Mouse (Mus musculus) stomach, embryonic 14.5 days (tissue): ENCODE measurements around the gene Lcn5. TPM values are rescaled to one million over a fixed set of nuclear protein-coding genes. Genes with fewer than 3 reads are reported as not detected.

Experiments
- ATAC-seq: fragments of 200-750 bp; cut with Nextera tagmentation; 2 replicates; pipeline ENCODE4 v1.8.0; 2017; ENCODE audit warnings: low read depth, moderate TSS enrichment; ENCODE audit not compliant: insufficient number of reproducible peaks, insufficient read depth, low FRiP score
- H3K27ac ChIP-seq: fragments of 300-500 bp; sonication (generic); 2 replicates; pipeline ENCODE4 v1.5.1; 2014; ENCODE audit warnings: mild to moderate bottlenecking, low read length, moderate library complexity, mixed read lengths
- H3K27me3 ChIP-seq: fragments of 300-500 bp; sonication (generic); 2 replicates; pipeline ENCODE4 v1.6.1; 2014; ENCODE audit warnings: low read length, control low read depth, mixed read lengths; ENCODE audit not compliant: control insufficient read depth, insufficient read depth
- H3K36me3 ChIP-seq: fragments of 300-500 bp; sonication (generic); 2 replicates; pipeline ENCODE4 v1.6.1; 2014; ENCODE audit warnings: mild to moderate bottlenecking, control low read depth, low read length, moderate library complexity, mixed read lengths; ENCODE audit not compliant: control insufficient read depth, insufficient read depth
- H3K4me1 ChIP-seq: fragments of 300-500 bp; sonication (generic); 2 replicates; pipeline ENCODE4 v1.6.1; 2014; ENCODE audit warnings: low read length, control low read depth, mixed read lengths; ENCODE audit not compliant: control insufficient read depth, insufficient read depth
- H3K4me2 ChIP-seq: fragments of 300-500 bp; sonication (generic); replicated peaks from 2 replicates; pipeline ENCODE4 v1.6.1; 2014; ENCODE audit warnings: low read depth, low read length, control low read depth
- H3K4me3 ChIP-seq: fragments of 300-500 bp; sonication (generic); 2 replicates; pipeline ENCODE4 v1.5.1; 2014; ENCODE audit warnings: low read depth, low read length, control low read depth
- H3K9ac ChIP-seq: fragments of 300-500 bp; sonication (generic); replicated peaks from 2 replicates; pipeline ENCODE4 v1.6.1; 2014; ENCODE audit warnings: low read depth, mild to moderate bottlenecking, control low read depth, low read length, moderate library complexity, mixed read lengths
- H3K9me3 ChIP-seq: fragments of 300-500 bp; sonication (generic); 2 replicates; pipeline ENCODE4 v1.6.1; 2016; ENCODE audit warnings: low read depth, low read length, control low read depth; ENCODE audit not compliant: control insufficient read depth
- WGBS: fragments of 180-500 bp; shearing (Covaris S2); extraction: QIAGEN DNeasy Blood & Tissue Kit; methylation state at CpG from one replicate; pipeline ENCODE4 v1.1.7; 2014; 5-methylcytosine and 5-hydroxymethylcytosine counted together
- polyA plus RNA-seq: library from polyadenylated mRNA; unstranded; fragments of >200 nt; fragmentation: Nextera tagmentation; extraction: Ambion mirVana; gene quantifications from 2 replicates; pipeline ENCODE4 v1.2.1, GENCODE M21; 2014

Lcn5 gene
- polyA plus RNA-seq, 1 experiment from 2014 or later, result not detected

DNA sequence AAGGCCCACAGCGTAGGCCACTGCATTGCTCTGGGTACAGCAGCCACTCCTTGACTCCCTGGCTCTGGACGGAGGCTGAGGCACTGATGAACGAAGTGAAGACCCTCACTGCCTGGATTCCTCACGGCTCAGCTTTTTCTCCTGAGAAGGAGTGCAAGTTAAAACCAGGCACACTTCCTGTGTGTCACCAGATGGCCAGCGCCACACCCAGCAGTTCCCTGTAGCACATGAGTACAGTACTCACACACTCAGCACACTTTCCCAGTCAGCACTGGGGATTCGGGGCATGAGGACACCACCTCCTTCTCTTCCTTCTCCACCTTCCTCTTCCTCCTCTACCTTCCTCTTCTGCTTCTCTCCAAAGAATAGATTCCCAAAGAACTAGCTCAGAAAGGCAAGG lies 29.9 kb upstream of the Lcn5 start, which contains the start of gene Fcna:
Gene Fcna, minus strand, starts transcription at position 220 of the 400 bp plus-strand sequence.
- H3K4me2 ChIP-seq, result no peak within 1 kb of the TSS
- no peaks in the 10 kb centered on the region for H3K9me3 ChIP-seq
- no peak within 1 kb of the TSS for H3K27ac ChIP-seq
- 83% methylated on average over 6 of the region's 6 CpGs for WGBS
- H3K9ac ChIP-seq, result no peak within 1 kb of the TSS
- no peaks in the 10 kb centered on the region for H3K4me1 ChIP-seq
- H3K27me3 ChIP-seq, result no peaks in the 10 kb centered on the region
- no peak for ATAC-seq
- H3K4me3 ChIP-seq, result no peak within 1 kb of the TSS
- H3K36me3 ChIP-seq, result no peaks in the 10 kb centered on the region

DNA sequence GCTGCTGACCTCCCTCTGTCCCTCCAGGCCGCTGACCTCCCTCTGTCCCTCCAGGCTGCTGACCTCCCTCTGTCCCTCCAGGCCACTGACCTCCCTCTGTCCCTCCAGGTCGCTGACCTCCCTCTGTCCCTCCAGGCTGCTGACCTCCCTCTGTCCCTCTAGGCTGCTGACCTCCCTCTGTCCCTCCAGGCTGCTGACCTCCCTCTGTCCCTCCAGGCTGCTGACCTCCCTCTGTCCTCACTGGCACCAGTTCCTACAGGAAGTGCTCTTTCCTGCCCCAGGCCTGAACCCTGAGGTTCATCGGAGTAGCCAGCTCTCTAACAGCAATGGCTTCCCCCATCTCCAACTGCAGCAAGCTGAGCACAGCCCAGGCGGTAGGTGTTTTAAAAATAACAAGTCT lies 29.0 kb upstream of the Lcn5 start:
- Histone ChIP-seq H3K4me3 (no peak overlapping the region), H3K9me3 (no peaks in the 10 kb centered on the region), H3K36me3 (no peaks in the 10 kb centered on the region), H3K27me3 (no peaks in the 10 kb centered on the region), H3K4me1 (no peaks in the 10 kb centered on the region), H3K27ac (no peak overlapping the region), H3K9ac (no peak overlapping the region), H3K4me2 (no peak overlapping the region)
- ATAC-seq, result no peak
- 47% methylated on average over 4 of the region's 4 CpGs for WGBS

DNA sequence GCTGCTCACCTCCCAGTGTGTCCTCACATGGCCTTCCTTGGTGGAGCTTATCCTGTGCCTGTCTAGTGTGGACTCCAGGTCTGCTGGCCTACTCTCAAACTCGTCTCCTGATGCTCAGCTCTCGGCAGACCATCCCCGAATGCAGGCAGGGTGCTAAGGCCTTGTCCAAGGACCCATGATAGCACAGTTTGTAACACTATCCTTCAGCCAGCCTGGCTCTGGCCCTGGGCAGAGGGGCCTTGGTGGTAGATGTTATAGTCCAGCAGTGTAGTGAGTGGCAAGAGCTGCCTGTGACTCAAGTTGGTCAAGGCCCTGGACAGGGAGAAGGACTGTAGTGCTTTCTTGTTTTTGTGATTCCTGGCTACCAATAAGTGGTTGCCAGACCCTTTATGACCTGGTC lies 24.1 kb upstream of the Lcn5 start:
- no peak for ATAC-seq

DNA sequence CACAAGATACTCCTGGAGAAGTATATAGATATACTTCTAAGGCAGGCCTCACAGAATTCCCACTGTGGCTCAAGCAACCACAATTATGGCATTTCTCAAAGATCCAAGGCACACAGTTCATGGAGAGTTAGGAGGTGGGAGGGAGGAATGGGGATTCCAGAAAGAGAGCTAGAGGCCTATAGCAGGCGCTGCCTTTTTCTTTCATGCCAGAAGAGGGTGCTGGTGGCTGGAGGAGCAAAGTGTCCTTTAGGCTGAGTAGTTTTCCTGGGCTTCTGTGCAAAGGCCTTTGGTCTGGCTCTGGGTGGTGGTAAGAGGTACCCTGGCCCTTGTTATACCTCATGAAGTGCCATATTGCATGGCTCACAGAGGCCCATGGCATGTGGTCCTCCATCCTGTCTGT lies 23.7 kb upstream of the Lcn5 start:
- Histone ChIP-seq H3K27me3 (no peaks in the 10 kb centered on the region), H3K27ac (no peak overlapping the region), H3K36me3 (no peaks in the 10 kb centered on the region), H3K4me2 (no peak overlapping the region), H3K4me1 (no peaks in the 10 kb centered on the region), H3K9me3 (no peaks in the 10 kb centered on the region), H3K9ac (no peak overlapping the region), H3K4me3 (no peak overlapping the region)
- no peak for ATAC-seq
- WGBS, result 43% methylated on average over 1 of the region's 1 CpGs

More for the DNA sequence above, 24.1 kb upstream of the Lcn5 start:
- H3K27ac ChIP-seq, result no peak overlapping the region
- H3K4me3 ChIP-seq, result no peak overlapping the region
- H3K27me3 ChIP-seq, result no peaks in the 10 kb centered on the region
- no peaks in the 10 kb centered on the region for H3K4me1 ChIP-seq
- WGBS, result 79% methylated on average over 3 of the region's 3 CpGs
- H3K36me3 ChIP-seq, result no peaks in the 10 kb centered on the region
- H3K4me2 ChIP-seq, result no peak overlapping the region
- H3K9me3 ChIP-seq, result no peaks in the 10 kb centered on the region
- no peak overlapping the region for H3K9ac ChIP-seq

DNA sequence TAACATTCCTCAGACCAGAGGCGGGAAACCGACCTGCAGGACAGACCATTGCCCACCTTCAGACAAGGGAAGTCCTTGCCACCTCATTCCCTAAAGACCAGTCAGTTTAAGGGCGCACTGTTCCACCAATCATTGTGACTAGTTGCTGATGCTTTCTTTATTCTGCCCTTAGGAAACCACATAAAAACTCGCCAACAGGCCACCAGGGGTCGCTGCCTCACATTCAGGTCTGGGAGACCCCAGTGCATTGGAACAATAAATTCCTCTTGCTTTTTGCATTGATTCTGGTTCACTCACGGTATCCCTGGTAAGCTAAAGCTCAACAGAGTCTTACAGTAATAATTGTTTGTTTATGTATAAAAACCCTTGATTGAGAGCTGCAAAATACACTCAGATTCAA lies 17.9 kb upstream of the Lcn5 start:
- no peaks in the 10 kb centered on the region for H3K9me3 ChIP-seq
- no peak for ATAC-seq
- 17% methylated on average over 6 of the region's 6 CpGs for WGBS
- H3K27me3 ChIP-seq, result no peaks in the 10 kb centered on the region
- no peaks in the 10 kb centered on the region for H3K36me3 ChIP-seq
- H3K27ac ChIP-seq, result no peak overlapping the region
- H3K4me3 ChIP-seq, result no peak overlapping the region
- H3K4me1 ChIP-seq, result no peaks in the 10 kb centered on the region
- H3K4me2 ChIP-seq, result no peak overlapping the region
- no peak overlapping the region for H3K9ac ChIP-seq

DNA sequence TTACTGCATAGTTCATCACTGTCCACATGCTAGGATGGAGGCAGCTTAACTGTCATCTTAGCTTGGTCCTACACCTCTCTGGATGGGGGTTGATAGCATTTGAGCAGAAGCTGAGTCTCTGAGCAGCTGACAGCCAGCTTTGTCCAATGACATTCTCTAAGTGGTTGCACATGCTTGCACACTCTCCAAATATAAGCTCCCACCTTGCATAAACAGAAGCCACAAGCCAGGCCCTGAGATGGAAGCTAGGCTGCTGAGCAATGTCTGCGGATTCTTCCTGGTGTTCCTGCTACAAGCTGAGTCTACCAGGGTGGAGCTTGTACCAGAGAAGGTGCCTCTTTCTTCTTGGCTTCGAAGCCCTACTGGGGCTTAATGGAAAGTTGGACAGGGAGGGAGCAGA lies 4.8 kb upstream of the Lcn5 start, which contains the start of gene Lcn8:
Gene Lcn8, plus strand, starts transcription at position 219 of the 400 bp plus-strand sequence.
- H3K9ac ChIP-seq, result no peak within 1 kb of the TSS

DNA sequence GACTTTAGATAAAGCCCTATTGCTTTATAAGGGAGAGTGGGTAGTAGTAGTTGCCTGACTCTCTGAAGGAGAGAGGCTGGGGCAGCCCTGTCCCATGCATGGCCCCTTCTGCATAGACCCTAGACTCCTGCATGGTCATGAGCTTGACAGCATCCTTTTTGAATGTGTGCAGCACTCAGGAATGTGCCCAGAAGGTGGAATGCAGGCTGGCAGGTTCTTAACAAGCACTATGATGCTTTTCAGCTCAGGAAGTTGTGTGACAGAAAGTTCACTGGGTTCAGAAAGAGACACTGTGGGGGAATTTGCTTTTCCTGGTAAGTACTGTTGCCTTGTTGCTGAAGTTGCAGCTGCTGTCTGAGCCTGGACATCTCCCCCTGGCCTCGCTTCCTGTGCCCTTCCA lies 3.2 kb upstream of the Lcn5 start:
- ATAC-seq, result no peak
- no peak overlapping the region for H3K4me2 ChIP-seq
- H3K27ac ChIP-seq, result no peak overlapping the region
- H3K9me3 ChIP-seq, result no peaks in the 10 kb centered on the region
- no peaks in the 10 kb centered on the region for H3K4me1 ChIP-seq
- 67% methylated on average over 1 of the region's 1 CpGs for WGBS
- H3K4me3 ChIP-seq, result no peak overlapping the region
- no peaks in the 10 kb centered on the region for H3K27me3 ChIP-seq
- no peaks in the 10 kb centered on the region for H3K36me3 ChIP-seq
- H3K9ac ChIP-seq, result no peak overlapping the region

More for the DNA sequence above, 4.8 kb upstream of the Lcn5 start, which contains the start of gene Lcn8:
- H3K9me3 ChIP-seq, result no peaks in the 10 kb centered on the region
- ATAC-seq, result no peak
- H3K4me2 ChIP-seq, result no peak within 1 kb of the TSS
- no peaks in the 10 kb centered on the region for H3K27me3 ChIP-seq
- no peak within 1 kb of the TSS for H3K4me3 ChIP-seq
- no peaks in the 10 kb centered on the region for H3K36me3 ChIP-seq
- no peaks in the 10 kb centered on the region for H3K4me1 ChIP-seq
- no peak within 1 kb of the TSS for H3K27ac ChIP-seq
- WGBS, result 60% methylated on average over 2 of the region's 2 CpGs

DNA sequence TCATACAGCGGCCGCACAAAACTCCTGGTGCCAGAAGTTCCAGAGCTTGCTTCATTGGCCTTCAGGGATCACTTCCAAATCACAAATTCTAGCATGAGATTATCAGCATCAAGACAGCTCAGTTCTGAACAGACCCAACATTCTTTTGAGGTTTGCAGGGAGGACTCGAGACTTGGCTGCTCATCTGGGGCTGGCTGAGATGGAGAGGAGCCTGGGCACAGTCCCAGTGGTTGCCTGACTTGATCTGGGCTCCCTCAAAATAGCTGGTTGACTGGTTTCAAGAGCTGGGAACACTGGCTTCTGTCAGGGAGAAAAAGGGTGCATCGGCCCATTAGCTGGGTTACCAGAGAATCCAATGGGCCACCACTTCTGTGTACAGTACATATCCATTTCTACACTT lies 1.1 kb upstream of the Lcn5 start:
- no peak overlapping the region for H3K27ac ChIP-seq
- H3K36me3 ChIP-seq, result no peaks in the 10 kb centered on the region
- 76% methylated on average over 4 of the region's 4 CpGs for WGBS
- no peaks in the 10 kb centered on the region for H3K9me3 ChIP-seq
- H3K4me1 ChIP-seq, result no peaks in the 10 kb centered on the region
- no peak overlapping the region for H3K4me2 ChIP-seq
- no peaks in the 10 kb centered on the region for H3K27me3 ChIP-seq
- no peak overlapping the region for H3K4me3 ChIP-seq
- ATAC-seq, result no peak
- no peak overlapping the region for H3K9ac ChIP-seq

DNA sequence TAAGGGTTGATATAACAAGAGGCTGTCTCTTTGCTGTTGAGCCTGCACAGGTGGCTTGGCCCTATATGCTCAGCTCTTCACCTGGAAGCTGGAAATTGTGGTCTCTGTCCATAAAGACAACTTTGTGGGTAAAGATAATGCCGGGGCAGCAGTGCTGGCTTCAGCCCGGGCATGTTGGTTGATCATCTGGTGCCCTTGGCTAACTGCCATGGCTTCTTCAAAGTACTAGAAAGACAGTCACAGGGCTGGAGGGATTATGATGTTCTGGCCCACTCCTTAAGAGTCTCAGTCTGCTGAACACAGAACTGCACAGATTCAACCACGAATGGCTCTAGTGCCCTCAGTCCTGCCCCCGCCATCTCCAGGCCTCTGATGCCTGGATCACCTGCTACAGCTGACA lies 506 bp upstream of the Lcn5 start:
- no peak overlapping the region for H3K4me2 ChIP-seq
- no peaks in the 10 kb centered on the region for H3K4me1 ChIP-seq
- H3K9me3 ChIP-seq, result no peaks in the 10 kb centered on the region
- ATAC-seq, result no peak
- no peaks in the 10 kb centered on the region for H3K36me3 ChIP-seq
- H3K9ac ChIP-seq, result no peak overlapping the region
- no peak overlapping the region for H3K4me3 ChIP-seq
- 88% methylated on average over 4 of the region's 4 CpGs for WGBS
- no peak overlapping the region for H3K27ac ChIP-seq
- no peaks in the 10 kb centered on the region for H3K27me3 ChIP-seq
